Mouse (Mus musculus): ENCODE measurements around the gene Olfr67.
"Not testable (repeated sequence)": the region's sequence is repeated elsewhere in the genome, so short reads cannot be mapped to it uniquely, and the experiment has no call there.

Olfr67 gene

DNA sequence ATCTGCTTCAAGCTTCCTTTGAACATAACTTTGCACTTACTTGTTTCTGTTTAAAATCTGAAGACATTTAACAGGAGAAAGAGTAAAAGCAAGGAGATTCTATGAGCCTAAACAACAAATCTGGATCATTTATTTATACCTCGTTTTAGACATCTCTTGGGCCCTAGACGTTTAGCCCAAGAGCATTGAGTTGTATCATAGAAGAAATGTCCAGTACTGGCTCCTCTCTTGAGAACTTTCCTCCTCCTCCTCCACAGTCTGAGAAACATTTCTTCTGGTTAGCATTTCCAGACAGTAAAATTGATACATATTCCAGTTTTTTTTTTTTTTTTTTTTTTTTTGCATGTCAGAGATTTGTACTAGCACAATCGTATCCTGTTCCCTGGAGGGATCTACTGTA lies at the start of gene Olfr67:
Olfr67 (minus strand) TSS at position 101 of the 400 bp plus-strand sequence.
- no peak for DNase-seq (ENCODE audit: extremely low read depth, low read depth, low spot score)

DNA sequence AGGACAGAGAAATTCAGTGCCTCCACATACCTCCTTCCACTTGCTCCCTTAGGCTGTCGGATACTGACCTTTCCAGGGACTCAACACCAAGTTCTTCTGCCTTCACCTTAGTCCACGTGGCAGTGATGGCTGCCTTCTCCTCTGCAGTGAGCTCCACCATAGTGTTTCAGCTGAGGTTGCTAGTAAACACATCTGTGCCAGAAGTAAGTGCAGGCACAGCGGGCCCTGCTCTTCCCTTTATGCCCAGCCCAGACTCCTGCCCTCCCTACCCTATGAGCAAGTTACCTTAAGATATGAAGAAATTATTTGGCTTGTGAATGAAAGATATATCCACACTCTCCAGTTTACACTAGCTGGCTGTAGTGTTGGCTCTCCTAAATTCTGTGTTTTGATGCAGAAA lies 48.6 kb upstream of the Olfr67 start, which contains the start of gene Hbb-bh2:
Hbb-bh2 (minus strand) TSS at position 253 of the 400 bp plus-strand sequence.
- no peak for DNase-seq (ENCODE audit: extremely low read depth, low read depth, low spot score)

DNA sequence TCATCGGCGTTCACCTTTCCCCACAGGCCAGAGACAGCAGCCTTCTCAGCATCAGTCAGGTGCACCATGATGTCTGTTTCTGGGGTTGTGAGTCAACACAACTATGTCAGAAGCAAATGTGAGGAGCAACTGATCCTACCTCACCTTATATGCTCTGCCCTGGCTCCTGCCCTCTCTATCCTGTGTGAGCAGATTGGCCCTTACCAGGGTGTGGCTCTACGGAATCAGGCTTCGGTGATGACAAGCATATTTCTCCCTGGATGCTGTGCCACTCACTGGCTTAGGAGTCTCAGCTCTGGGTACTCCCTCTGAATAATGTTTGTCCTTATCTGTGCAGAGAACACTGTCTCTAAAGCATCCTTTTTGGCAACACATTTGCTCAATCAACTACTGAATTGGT lies 36.2 kb upstream of the Olfr67 start, which contains the start of gene Hbb-bs:
Hbb-bs (minus strand) TSS at position 289 of the 400 bp plus-strand sequence.
- DNase-seq (ENCODE audit: extremely low read depth, low read depth, low spot score): no peak

DNA sequence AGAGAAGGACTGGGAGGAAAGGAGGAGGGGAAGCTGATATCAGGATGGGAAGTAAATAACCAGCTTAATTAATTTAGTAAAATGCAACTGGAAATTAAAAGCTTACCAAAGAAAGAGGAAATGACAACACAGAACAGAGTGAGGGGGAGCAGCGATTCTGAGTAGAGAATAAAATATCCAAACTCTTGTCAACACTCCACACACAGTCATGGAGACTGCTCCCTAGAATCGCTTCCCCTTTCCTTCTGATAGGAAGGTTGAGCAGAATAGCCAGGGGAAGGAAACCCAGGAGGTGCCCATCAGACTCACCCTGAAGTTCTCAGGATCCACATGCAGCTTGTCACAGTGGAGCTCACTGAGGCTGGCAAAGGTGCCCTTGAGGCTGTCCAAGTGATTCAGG lies 35.5 kb upstream of the Olfr67 start:
- DNase-seq (ENCODE audit: extremely low read depth, low read depth, low spot score): not testable (repeated sequence)

DNA sequence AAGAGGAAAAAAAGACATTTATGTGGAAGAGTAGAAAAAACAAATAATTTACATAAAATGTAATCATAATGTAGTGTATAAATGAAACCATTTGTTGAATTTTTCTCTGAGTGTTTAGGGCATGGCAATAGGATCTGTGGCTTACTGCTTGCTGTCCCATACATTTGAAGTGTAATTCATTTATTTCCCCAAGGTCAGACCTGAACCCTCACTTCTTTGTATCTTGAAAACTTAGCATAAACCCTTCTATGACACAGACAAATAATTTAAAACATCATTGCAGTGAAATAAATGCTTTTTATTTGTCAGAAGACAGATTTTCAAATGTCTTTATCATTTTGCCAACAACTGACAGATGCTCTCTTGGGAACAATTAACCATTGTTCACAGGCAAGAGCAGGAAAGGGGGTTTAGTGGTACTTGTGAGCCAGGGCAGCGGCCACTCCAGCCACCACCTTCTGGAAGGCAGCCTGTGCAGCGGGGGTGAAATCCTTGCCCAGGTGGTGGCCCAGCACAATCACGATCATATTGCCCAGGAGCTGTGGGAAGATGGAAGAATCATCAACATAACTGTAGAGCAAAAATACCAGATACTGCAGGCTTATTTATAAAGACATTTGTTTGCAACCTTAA lies 34.8 kb upstream of the Olfr67 start:
- no peak for DNase-seq (ENCODE audit: extremely low read depth, low read depth, low spot score)

DNA sequence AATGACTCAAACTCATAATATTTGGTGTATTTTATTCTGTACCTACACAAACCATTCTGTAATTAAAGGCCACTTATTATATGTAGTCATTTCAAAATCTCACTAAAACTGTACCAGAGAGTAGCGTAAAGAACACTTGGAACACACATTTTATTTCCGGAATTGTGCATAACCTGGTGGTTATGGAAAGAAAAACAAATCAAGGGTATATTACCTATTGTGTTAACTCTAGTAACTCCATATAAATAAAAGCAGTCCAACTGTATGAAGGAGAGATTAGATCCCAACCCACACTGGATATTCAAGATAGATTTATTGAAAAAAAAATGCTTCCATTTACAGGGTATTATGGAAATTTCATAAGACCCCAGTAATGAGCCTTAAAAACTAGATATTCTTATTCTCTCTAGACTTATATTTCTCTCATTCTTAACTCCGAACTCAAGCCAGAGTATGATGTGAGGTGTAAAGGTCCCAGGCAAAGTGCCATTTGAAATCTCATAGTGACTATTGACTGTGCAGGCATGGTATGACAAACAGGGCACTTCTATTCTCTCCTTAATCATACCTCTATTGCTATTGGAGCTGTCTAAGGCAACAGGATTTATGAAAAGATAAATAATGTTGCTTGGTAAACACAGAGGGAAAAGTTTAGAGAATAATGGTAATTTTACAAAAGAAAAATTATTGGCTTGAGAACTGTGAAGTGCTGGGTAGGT lies 34.1 kb upstream of the Olfr67 start:
- DNase-seq (ENCODE audit: extremely low read depth, low read depth, low spot score): no peak

DNA sequence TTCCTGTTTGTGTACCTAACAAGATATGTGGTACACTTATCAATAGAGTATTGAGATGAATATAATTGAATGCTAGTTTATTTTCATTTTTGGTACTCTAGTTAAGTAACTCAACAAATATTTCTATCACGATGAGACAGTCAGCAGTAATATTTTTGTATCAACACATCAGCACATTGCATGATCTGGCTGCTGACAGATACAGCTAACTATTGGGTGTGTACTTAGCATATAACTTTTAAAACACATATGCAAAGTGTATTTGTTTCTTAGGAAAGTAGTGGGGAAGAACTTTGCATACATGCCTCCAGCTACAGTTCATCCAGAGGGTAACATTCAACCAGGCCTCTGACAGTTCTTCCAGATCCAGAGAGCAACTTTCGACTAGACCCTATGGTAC lies 33.0 kb upstream of the Olfr67 start:
- no peak for DNase-seq (ENCODE audit: extremely low read depth, low read depth, low spot score)

DNA sequence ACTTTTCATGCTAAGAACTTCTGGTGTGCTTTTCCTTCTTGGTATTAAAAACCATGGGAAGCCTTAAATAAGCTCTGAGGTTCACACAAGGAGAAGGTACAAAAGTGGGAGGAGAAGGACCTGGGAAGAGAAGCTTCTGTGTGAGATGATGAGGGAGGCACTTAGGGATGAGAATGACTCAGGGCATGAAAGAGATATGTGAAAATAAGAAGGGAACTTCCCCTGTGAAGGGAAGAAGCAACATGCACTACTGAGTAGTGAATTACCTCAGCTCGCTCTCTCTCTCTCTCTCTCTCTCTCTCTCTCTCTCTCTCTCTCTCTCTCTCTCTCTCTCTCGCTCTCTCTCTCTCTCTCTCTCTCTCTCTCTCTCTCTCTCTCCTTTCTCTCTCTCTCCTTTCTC lies 23.5 kb upstream of the Olfr67 start:
- DNase-seq (ENCODE audit: extremely low read depth, low read depth, low spot score): not testable (repeated sequence)

DNA sequence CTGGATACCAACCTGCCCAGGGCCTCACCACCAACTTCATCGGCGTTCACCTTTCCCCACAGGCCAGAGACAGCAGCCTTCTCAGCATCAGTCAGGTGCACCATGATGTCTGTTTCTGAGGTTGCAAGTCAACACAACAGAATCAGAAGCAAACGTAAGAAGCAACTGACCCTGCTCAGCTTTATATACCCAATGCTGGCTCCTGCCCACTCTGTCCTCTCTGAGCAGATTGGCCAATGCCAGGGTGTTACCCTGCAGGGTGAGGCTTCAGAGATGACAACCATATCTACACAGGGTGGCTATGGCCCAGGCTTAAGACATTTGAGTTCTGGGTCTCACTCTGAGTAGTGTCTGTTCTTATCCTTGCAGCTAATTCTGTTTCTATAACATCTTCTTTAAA lies 22.1 kb upstream of the Olfr67 start, which contains the start of gene Hbb-bt:
Hbb-bt (minus strand) TSS at position 231 of the 400 bp plus-strand sequence.
- DNase-seq (ENCODE audit: extremely low read depth, low read depth, low spot score): no peak

DNA sequence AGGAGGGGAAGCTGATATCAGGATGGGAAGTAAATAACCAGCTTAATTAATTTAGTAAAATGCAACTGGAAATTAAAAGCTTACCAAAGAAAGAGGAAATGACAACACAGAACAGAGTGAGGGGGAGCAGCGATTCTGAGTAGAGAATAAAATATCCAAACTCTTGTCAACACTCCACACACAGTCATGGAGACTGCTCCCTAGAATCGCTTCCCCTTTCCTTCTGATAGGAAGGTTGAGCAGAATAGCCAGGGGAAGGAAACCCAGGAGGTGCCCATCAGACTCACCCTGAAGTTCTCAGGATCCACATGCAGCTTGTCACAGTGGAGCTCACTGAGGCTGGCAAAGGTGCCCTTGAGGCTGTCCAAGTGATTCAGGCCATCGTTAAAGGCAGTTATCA lies 21.5 kb upstream of the Olfr67 start:
- DNase-seq (ENCODE audit: extremely low read depth, low read depth, low spot score): not testable (repeated sequence)

DNA sequence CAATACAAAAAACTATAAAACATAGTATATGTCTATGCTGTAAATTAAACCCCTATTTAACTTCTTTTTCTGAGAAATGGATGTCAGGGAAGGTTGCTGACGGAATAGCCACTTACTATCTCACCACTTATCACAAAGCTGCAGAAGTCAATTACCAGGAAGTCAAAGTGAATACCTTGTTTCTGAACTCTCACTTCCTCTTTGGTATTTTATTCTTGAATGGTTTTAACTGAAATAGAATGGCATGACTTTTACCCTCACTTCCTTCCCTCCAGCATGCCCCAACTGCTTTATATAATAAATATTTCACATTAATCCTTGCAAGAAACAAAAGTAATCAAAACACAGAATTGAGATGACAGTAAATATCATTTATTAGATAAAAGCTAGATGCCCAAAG lies 20.6 kb upstream of the Olfr67 start:
- no peak for DNase-seq (ENCODE audit: extremely low read depth, low read depth, low spot score)

DNA sequence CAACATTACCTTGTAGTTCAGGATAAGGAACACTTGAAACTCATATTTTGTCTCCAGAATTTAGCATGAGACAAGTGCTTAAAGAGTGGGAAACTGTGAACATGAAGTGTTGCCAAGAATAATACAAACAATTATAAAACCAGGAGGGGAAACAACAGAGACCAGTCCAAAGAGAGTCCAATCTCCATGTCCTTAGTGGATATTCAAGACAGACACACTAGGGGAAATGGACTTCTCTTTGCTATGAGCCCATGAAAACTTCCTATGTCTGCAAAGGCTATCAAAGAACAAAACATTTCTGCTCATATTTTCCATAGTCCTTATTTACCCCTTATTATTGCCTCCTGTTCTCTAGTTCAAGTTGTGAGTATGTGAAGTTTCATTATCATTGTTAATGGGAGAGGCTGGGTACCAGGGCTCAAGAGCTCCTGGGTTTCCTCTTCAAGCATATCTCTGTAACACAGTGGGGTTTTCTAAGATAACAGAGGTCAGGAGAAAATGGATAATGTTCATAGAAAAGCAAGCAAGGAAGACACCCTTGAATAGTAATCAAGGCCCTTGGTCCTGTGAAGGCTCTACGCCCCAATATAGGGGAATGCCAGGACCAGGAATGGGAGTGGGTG lies 19.7 kb upstream of the Olfr67 start:
- DNase-seq (ENCODE audit: extremely low read depth, low read depth, low spot score): no peak

DNA sequence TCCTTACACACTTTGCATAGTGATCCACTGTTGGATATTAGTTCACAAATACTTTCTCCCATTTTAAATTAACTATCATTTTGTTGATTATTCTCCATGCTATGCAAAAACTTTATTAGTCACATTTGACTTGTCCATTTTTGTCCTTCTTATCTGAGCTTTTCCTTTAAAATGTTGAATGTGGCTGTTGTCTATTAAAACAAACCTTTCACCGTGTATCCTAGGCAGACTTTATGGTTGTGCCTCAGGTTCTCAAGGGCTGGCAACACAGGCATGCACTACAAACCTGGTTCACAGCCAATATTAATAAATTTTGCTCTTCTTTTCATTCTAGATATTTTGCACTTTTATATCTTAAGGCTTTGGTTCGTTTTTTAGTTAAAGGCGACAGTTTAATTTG lies 19.1 kb upstream of the Olfr67 start:
- no peak for DNase-seq (ENCODE audit: extremely low read depth, low read depth, low spot score)

DNA sequence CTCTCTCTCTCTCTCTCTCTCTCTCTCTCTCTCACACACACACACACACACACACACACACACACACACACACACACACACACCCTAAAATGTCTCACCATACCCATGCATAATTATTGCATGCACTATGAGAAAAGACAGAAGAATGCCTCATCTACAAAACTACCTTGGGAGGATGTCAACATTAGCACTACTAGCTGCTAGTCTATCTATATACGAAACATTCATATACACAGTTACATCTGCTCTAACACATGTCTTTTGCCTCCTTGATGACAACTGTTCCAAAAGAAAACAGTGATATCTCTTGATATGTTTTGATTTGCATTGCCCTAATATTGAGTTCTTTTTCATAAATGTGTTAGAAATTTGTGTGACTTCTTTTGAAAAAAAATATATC lies 18.7 kb upstream of the Olfr67 start:
- no peak for DNase-seq (ENCODE audit: extremely low read depth, low read depth, low spot score)

DNA sequence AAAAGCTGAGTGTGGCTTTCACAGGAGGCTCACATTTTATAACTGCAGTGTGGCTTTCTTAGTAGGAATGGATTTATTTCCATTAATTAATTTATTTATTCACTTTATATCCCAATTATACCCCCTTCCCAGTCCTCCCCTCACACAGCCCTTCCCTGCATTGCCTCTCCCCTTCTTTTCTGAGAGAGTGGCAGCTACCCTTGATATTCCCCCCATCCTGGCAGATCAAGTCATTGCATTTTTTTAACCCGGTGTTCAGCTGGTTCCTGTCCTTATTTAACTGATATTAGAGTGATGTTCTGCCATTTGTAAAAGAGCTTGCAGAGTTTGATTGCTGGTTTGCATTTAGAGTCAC lies 18.2 kb upstream of the Olfr67 start:
- no peak for DNase-seq (ENCODE audit: extremely low read depth, low read depth, low spot score)

DNA sequence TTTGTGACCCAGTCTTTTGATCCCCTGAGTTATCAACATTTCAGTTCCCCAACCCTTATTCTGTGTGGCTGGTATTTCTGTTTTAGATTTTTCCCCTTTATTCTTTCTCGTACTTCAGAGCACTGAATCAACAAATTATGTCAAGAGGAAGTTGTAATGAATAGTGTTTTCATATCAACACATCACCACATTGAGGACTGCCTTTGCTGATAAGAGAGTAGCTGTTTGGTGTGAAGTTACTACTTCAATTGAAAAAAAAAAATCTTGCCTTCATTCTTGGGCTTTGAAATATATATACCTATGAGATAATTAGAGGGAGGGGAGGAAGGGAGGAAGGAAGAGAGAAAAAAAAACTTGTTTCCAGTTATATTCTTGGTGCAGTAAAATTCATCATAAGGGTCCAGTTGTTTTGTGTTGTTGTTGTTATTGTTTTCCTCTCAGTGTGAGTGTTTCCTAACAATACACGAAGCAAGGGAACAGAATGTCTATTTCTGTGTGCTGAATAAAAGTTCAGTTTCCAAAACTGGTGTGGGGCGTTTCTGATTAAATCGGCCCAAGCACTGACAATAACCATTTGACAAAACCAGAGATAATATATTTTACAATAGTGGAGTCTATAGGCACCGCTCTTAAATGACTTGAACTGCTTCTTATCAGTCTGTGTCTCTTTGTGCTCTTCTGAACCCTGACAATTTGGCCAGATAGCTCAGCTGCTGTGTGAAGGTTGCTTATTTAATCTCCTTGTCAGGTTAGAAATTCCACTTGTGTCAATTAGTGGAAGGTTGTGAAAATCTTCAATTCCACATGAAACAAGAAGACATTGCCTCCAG lies 17.6 kb upstream of the Olfr67 start:
- DNase-seq (ENCODE audit: extremely low read depth, low read depth, low spot score): no peak

DNA sequence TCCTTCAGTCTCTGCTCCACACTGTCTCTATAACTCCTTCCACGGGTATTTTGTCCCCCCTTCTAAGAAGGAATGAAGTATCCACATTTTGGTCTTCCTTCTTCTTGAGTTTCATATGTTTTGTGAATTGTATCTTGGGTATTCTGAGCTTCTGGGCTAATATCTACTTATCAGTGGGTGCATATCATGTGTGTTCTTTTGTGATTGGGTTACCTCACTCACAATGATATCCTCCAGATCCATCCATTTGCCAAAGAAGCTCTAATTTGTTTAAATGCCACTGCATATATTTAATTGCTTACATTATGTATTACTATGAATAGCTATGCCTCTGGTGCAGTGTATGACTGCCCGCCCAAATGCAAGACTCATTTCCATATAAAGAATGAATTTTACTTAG lies 16.5 kb upstream of the Olfr67 start:
- not testable (repeated sequence) for DNase-seq (ENCODE audit: extremely low read depth, low read depth, low spot score)

DNA sequence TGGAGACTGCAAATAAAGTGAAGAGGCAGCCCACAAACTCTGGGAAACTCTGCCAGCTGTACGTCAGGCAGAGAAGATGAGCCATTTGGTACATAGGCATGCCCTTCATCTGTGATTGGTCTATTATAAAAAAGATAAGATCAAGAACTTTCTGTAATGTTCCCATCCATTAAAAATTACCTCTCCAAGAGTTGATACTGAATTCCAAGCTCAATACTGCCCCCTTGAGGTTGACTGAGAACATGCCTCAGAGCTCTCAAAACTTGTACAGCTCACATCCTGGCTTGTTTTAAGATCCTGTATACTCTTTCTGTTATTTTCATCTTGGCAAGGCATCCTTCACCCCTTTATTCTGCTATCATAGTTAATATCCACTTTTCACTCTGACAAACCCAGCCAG lies 15.2 kb upstream of the Olfr67 start:
- no peak for DNase-seq (ENCODE audit: extremely low read depth, low read depth, low spot score)

DNA sequence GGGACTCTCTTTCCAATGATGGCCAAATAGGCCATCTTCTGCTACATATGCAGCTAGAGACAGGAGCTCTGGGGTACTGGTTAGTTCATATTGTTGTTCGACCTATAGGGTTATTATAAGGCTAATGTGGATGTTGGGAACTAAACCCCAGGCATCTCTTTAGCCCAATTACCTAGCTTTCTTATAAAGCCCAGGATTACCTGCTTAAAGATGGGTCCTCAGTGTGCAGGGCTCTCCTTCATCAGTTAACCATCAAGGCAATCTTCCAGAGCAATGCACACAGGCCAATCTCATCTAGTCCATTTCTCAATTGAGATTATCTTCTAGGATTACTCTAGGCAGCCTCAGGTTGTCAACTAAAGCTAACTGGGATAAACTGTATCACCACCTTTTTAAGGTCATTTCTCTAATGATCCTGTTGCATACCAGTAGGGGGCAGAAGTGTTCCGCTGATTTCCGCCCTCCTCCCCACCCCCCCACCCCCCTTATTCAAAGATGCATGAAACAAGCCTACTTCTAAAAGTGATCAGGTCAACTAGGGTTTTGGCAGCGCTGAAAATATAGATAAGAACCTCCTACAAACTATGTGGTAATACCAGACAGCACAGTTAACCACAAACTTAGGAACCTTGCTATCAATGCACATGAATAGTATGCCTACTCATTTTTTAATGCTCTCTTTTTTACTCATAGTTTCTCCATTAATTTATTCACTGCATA lies 1.2 kb upstream of the Olfr67 start:
- DNase-seq (ENCODE audit: extremely low read depth, low read depth, low spot score): no peak

DNA sequence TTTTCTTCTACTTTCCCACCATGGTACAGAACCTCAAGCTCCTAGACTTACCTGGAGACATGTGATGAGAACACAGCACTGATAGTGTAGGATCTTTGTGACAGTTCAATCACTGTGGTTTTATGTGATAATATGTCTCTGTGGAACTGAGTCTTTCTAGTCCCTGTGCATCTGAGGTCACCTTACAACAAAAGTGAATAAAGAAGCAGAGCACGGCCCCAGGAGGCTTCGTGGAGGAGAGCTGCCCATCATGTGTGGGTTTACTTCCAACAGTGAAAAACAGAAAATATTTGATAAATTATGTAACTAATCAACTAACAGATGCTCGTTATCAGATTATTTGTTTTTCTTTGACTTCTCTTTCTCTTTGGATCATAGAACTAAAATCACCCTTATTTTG lies 12.0 kb downstream of the Olfr67 start, which contains the start of gene Olfr68:
Olfr68 (minus strand) TSS at position 101 of the 400 bp plus-strand sequence.
- DNase-seq (ENCODE audit: extremely low read depth, low read depth, low spot score): no peak

Measured in fat pad, adult 2 months (tissue).